Mouse (Mus musculus) testis, adult 2 months (tissue): ENCODE data around the gene Col25a1.

Source experiments
- CTCF ChIP-seq: fragments of 200-500 bp; IDR thresholded peaks from 2 replicates; pipeline ENCODE4 v1.5.1; 2012; ENCODE audit warnings: low read depth, mild to moderate bottlenecking, inconsistent platforms, low read length, moderate library complexity; ENCODE audit not compliant: control insufficient read depth, insufficient read depth, insufficient replicate concordance
- POLR2A ChIP-seq: fragments of 200-500 bp; IDR thresholded peaks from 2 replicates; pipeline ENCODE4 v1.6.1; 2012; ENCODE audit warnings: low read depth, mild to moderate bottlenecking, inconsistent platforms, low read length, moderate library complexity; ENCODE audit not compliant: control insufficient read depth

DNA sequence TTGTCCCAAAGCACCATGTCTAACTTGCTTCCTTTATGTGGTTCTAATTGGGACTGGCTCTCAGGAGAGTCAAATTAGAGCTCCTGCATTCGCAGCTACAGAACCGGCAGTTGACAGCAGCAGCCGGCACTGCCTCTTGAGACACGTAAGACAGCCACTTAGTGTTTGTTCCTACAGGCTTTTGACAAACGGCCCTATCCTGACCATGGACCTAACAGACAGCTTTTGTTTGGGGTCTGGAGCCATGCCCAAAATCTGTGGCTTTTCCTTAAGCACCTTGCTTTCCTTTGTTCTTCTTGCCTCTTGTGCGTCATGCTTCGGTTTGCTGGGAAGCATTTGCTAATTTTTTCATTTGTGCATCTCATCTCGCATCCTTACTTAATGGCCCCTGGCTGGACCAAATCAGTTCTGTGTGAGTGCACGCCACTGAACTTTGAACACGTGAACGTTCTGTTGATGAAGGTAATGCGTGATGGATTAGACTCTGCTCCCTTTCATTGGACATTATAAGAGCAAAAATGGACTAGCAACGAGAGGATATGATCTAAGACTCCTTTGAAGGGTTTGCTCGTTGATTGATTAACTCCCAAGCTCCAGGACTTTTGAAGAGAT lies 179.5 kb downstream of the Col25a1 start:
- TF ChIP-seq CTCF (no peak), POLR2A (no peak)
